Mouse (Mus musculus) forebrain, postnatal 0 days (tissue): ENCODE measurements at regions not wholly inside any gene's neighbourhood (a gene's known extent, or its start where the extent isn't known, plus 50 kb on each side); places are given as distances from the start of the nearest gene placed in this dataset.
A peak's percentile ranks its signal among the peaks of the same experiment; 100 is the strongest.

Experiments used
- ATAC-seq: fragments of 200-750 bp; cut with Nextera tagmentation; 2 replicates; pipeline ENCODE4 v1.8.0; 2017; ENCODE audit warnings: mild to moderate bottlenecking, moderate library complexity
- DNase-seq: peaks from one replicate; pipeline ENCODE4 v3.0.0-alpha.2; 2015
- H3K27ac ChIP-seq: fragments of 300-500 bp; sonication (generic); 2 replicates; pipeline ENCODE4 v1.5.1; 2014; ENCODE audit warnings: low read depth, mild to moderate bottlenecking, antibody characterized with exemption, low read length, moderate library complexity, mixed read lengths
- H3K27me3 ChIP-seq: fragments of 300-500 bp; sonication (generic); 2 replicates; pipeline ENCODE4 v1.6.1; 2014; ENCODE audit warnings: mild to moderate bottlenecking, low read length, mixed read lengths; ENCODE audit not compliant: insufficient read depth
- H3K36me3 ChIP-seq: fragments of 300-500 bp; sonication (generic); 2 replicates; pipeline ENCODE4 v1.6.1; 2014; ENCODE audit warnings: mild to moderate bottlenecking, moderate library complexity; ENCODE audit not compliant: insufficient read depth
- H3K4me1 ChIP-seq: fragments of 300-500 bp; sonication (generic); 2 replicates; pipeline ENCODE4 v1.6.1; 2014; ENCODE audit warnings: antibody characterized with exemption; ENCODE audit not compliant: insufficient read depth
- H3K4me2 ChIP-seq: fragments of 300-500 bp; sonication (generic); 2 replicates; pipeline ENCODE4 v1.6.1; 2014; ENCODE audit warnings: low read depth, mild to moderate bottlenecking, moderate library complexity
- H3K4me3 ChIP-seq: fragments of 300-500 bp; sonication (generic); 2 replicates; pipeline ENCODE4 v1.5.1; 2014; ENCODE audit warnings: low read depth, low read length, mixed read lengths
- H3K9ac ChIP-seq: fragments of 300-500 bp; sonication (generic); 2 replicates; pipeline ENCODE4 v1.6.1; 2014; ENCODE audit warnings: mild to moderate bottlenecking
- H3K9me3 ChIP-seq: fragments of 300-500 bp; sonication (generic); 2 replicates; pipeline ENCODE4 v1.6.1; 2016; ENCODE audit warnings: low read length
- CTCF ChIP-seq: sonication (generic); IDR thresholded peaks from 2 replicates; pipeline ENCODE4 v1.5.1; 2016; ENCODE audit warnings: antibody characterized with exemption, control low read depth, low read depth
- WGBS: fragments of 180-500 bp; shearing (Covaris S2); extraction: QIAGEN DNeasy Blood & Tissue Kit; methylation state at CpG from one replicate; pipeline ENCODE4 v1.1.7; 2014; 5-methylcytosine and 5-hydroxymethylcytosine counted together

- no peak for TF ChIP-seq CTCF
- ATAC-seq: no peak
Observed at GRCm38 (mm10) chr3:159121626-159122025, 373.6 kb upstream of the Depdc1a start.

DNA sequence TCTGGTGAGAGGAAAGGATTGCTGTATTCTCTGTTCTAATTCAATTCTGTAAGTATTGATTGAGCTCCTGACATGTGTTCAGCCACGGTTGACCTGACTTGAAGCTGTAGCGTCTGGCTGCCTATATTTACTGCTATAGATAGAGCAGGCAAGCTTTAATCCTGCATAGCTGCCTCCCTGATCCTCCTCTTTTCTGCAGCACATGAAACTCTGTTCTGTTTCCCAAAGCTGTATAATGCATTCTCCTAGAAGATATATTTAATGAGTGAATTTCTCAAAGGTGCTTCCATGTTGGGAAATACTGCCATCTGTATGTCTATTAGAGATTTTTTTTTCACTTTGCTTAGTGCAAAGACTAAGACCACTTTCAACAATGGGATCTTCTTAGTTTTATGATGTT is 351.4 kb upstream of the Depdc1a start:
- DNase-seq (peak; percentile 22), ATAC-seq (peak; percentile 60)
- H3K4me2 ChIP-seq: no peak overlapping the region
- no peak overlapping the region for H3K4me3 ChIP-seq
- H3K27ac ChIP-seq: no peak overlapping the region
- H3K36me3 ChIP-seq: no peaks in the 10 kb centered on the region
- no peak overlapping the region for H3K9ac ChIP-seq
- WGBS: 46% methylated on average over 2 of the region's 2 CpGs
- no peaks in the 10 kb centered on the region for H3K9me3 ChIP-seq
- H3K27me3 ChIP-seq: no peaks in the 10 kb centered on the region
- no peaks in the 10 kb centered on the region for H3K4me1 ChIP-seq
- TF ChIP-seq CTCF: peak; percentile 38

More at GRCm38 (mm10) chr3:159121626-159122025, 373.6 kb upstream of the Depdc1a start:
- Histone ChIP-seq H3K4me1 (no peaks in the 10 kb centered on the region), H3K36me3 (no peaks in the 10 kb centered on the region), H3K4me2 (no peak overlapping the region), H3K27ac (no peak overlapping the region), H3K4me3 (no peak overlapping the region), H3K27me3 (no peaks in the 10 kb centered on the region), H3K9ac (no peak overlapping the region), H3K9me3 (no peaks in the 10 kb centered on the region)
- WGBS: 72% methylated on average over 3 of the region's 3 CpGs
- no peak for DNase-seq

GRCm38 (mm10) chr3:159181504-159181903 is 313.7 kb upstream of the Depdc1a start:
- no peak for DNase-seq
- H3K27ac ChIP-seq: no peak overlapping the region
- no peak for ATAC-seq
- H3K9ac ChIP-seq: no peak overlapping the region
- H3K4me3 ChIP-seq: no peak overlapping the region
- H3K27me3 ChIP-seq: no peaks in the 10 kb centered on the region
- no peaks in the 10 kb centered on the region for H3K9me3 ChIP-seq
- H3K4me1 ChIP-seq: no peaks in the 10 kb centered on the region
- TF ChIP-seq CTCF: no peak
- no peaks in the 10 kb centered on the region for H3K36me3 ChIP-seq
- no peak overlapping the region for H3K4me2 ChIP-seq

- Histone ChIP-seq H3K4me2 (no peak overlapping the region), H3K27ac (no peak overlapping the region), H3K4me3 (no peak overlapping the region), H3K4me1 (no peaks in the 10 kb centered on the region), H3K36me3 (no peaks in the 10 kb centered on the region), H3K27me3 (no peaks in the 10 kb centered on the region), H3K9me3 (no peaks in the 10 kb centered on the region), H3K9ac (no peak overlapping the region)
- no peak for DNase-seq
- TF ChIP-seq CTCF: no peak
- ATAC-seq: no peak
Observed at GRCm38 (mm10) chr3:159193189-159193588, 302.0 kb upstream of the Depdc1a start.
